Mouse (Mus musculus) liver, postnatal 0 days (tissue): ENCODE measurements around the gene Ninj1.

Experiments used
- CTCF ChIP-seq: sonication (generic); IDR thresholded peaks from 2 replicates; pipeline ENCODE4 v1.5.1; 2016; ENCODE audit warnings: antibody characterized with exemption, low read depth
- EP300 ChIP-seq: IDR thresholded peaks from 2 replicates; pipeline ENCODE4 v1.6.1; 2016; ENCODE audit warnings: antibody characterized with exemption, low read depth, mild to moderate bottlenecking

- no peak for TF ChIP-seq CTCF
- no peak for TF ChIP-seq EP300
Observed at GRCm38 (mm10) chr13:49167081-49167480, 20.2 kb upstream of the Ninj1 start.
